Mouse (Mus musculus): ENCODE data around the gene Psg16.

GRCm38 (mm10) chr7:17155634-17156033, 81.8 kb downstream of the Psg16 start:
- TF ChIP-seq TAL1 (IDR thresholded peaks at IDR 0.05; ENCODE audit: low read length) (no peak), GATA1 (IDR thresholded peaks at IDR 0.05; ENCODE audit: low read length) (no peak)
